Mouse (Mus musculus) midbrain, embryonic 10.5 days (tissue): ENCODE measurements around the gene Lrrc63. TPM values are rescaled to one million over a fixed set of nuclear protein-coding genes. Genes with fewer than 3 reads are reported as not detected.

Experiments used
- DNase-seq: peaks from one replicate; pipeline ENCODE4 v3.0.0-alpha.2; 2017; ENCODE audit warnings: low spot score
- H3K27ac ChIP-seq: fragments of 300-500 bp; sonication (generic); replicated peaks from 2 replicates; pipeline ENCODE4 v1.5.1; 2016; ENCODE audit warnings: mild to moderate bottlenecking
- H3K27me3 ChIP-seq: fragments of 300-500 bp; sonication (generic); 2 replicates; pipeline ENCODE4 v1.6.1; 2016; ENCODE audit warnings: low read depth, mild to moderate bottlenecking; ENCODE audit not compliant: poor library complexity, severe bottlenecking
- H3K36me3 ChIP-seq: fragments of 300-500 bp; sonication (generic); 2 replicates; pipeline ENCODE4 v1.6.1; 2016; ENCODE audit warnings: mild to moderate bottlenecking, moderate library complexity
- H3K4me1 ChIP-seq: fragments of 300-500 bp; sonication (generic); 2 replicates; pipeline ENCODE4 v1.6.1; 2016
- H3K4me3 ChIP-seq: fragments of 300-500 bp; sonication (generic); 2 replicates; pipeline ENCODE4 v1.5.1; 2016; ENCODE audit warnings: mild to moderate bottlenecking, moderate library complexity
- H3K9me3 ChIP-seq: fragments of 300-500 bp; sonication (generic); replicated peaks from 2 replicates; pipeline ENCODE4 v1.6.1; 2016; ENCODE audit warnings: mild to moderate bottlenecking
- WGBS: fragments of 180-500 bp; shearing (Covaris S2); methylation state at CpG from one replicate; pipeline ENCODE4 v1.1.7; 2016; 5-methylcytosine and 5-hydroxymethylcytosine counted together
- polyA plus RNA-seq: library from polyadenylated mRNA; unstranded; fragments of >200 nt; fragmentation: Nextera tagmentation; extraction: Ambion mirVana; gene quantifications from 2 replicates; pipeline ENCODE4 v1.2.1, GENCODE M21; 2016

Lrrc63 gene
- 0.17 and 0.19 TPM in 2 replicates for polyA plus RNA-seq

DNA sequence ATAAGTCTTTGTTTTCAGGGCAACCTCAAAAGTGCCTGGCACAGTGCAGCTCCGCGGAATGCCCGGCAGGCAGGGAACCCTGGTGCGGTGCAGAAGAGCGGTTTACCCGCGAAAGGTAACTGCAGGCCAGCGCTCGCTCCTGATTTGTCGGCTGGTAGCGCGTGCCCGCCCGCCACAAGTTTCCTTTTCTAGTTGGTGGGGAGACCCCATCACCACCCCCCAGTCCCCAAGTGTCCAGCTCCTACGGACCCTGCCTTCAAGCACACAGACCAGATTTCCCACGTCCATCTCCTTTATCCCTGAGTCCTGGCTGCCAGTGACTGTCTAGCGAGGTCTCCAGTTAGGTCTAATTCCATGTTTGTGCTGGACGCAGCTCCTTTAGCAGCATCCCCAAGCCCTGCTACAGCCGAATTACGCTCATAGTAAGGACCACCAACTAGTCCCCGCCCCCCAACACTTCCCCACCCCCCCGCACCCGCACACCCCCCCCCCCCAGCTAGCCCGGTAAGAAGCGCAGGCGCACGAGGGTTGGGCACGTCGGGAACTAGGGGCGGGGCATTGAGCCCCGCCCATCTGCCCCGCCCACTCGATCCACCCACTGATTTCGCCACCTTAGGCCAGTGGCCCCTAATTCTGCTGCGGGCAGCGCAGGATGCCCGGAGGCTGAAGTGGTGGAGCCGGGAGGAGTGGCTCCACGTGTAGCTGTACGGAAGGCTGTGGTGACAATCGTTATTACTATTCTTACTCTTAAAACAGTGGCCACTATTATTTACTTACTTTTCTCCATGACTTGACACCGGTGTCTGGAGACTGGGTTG lies at the start of gene Lrrc63, which contains the start of gene Lcp1:
Gene Lrrc63, minus strand, starts transcription at position 381 of the 818 bp plus-strand sequence.
Gene Lcp1, plus strand, starts transcription at position 601 of the 818 bp plus-strand sequence.
- Histone ChIP-seq H3K9me3 (no peaks in the 10 kb centered on the region), H3K27me3 (peaks cover 21% of the 10 kb centered on the region), H3K4me1 (peaks cover 15% of the 10 kb centered on the region), H3K4me3 (peak within 1 kb of the TSS; percentile 73), H3K36me3 (no peaks in the 10 kb centered on the region), H3K27ac (peak within 1 kb of the TSS; percentile 80)
- WGBS: under 1% methylated on average over 40 of the region's 42 CpGs
- peak; percentile 88 for DNase-seq

DNA sequence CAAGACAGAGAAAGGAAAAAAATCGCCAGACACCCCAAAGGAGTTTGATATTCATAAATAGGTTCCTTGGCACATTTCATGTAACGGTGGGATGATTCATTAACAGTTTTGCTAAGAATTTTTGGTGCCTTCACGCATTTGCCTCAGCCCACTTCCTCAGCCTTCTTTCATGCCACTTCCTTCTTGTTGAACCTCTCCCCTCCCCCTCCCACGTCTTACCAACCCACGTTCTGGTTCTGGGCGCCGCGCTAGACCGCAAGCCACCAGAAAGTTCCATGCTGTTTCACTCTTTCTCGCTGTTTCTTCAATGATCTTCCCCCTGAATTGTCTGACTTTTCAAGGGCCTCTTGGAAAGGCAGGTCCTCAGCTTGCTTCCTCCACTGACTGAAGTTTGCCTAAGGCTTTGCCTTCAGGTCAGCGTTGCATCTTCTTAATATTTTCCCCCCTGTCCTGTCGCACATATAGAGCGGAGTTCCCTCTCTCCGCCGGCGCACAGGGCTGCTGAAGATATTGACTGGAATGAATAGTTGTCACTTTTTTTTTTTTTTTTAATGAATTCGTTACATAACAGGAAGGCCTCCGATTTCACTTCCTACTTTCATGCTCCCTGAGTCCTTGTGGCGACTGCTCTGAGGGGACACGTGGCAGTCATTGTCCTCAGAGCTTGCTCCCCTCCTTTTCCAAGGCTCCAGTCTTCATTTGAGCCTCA lies 48.7 kb upstream of the Lrrc63 start:
- no peak overlapping the region for H3K4me3 ChIP-seq
- no peaks in the 10 kb centered on the region for H3K9me3 ChIP-seq
- H3K36me3 ChIP-seq: no peaks in the 10 kb centered on the region
- no peaks in the 10 kb centered on the region for H3K27me3 ChIP-seq
- no peak for DNase-seq
- WGBS: 85% methylated on average over 20 of the region's 20 CpGs
- H3K4me1 ChIP-seq: peaks cover 7% of the 10 kb centered on the region
- H3K27ac ChIP-seq: no peak overlapping the region

DNA sequence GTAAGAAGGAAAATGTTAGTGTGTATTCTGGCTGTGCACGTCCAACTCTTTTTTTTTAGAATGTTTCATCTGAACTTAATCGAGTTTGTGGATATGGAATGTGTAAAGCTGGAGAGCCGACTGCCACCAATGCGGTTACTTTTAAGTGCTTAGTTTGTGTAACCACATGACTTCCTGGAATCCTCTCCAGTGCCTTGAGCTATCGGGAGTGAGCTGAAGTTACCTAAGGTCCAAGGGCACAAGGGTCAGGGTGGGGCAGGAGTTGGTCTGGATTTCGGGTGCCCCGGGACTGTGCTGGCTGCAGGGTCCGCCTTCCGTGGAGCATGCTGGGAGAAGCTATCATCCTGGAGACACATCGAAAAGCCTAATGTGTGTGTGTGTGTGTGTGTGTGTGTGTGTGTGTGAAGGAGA lies 48.1 kb upstream of the Lrrc63 start:
- no peak for DNase-seq
- no peaks in the 10 kb centered on the region for H3K27me3 ChIP-seq
- H3K4me3 ChIP-seq: no peak overlapping the region
- H3K27ac ChIP-seq: no peak overlapping the region
- 85% methylated on average over 10 of the region's 10 CpGs for WGBS
- H3K9me3 ChIP-seq: no peaks in the 10 kb centered on the region
- H3K36me3 ChIP-seq: no peaks in the 10 kb centered on the region
- peaks cover 7% of the 10 kb centered on the region for H3K4me1 ChIP-seq

DNA sequence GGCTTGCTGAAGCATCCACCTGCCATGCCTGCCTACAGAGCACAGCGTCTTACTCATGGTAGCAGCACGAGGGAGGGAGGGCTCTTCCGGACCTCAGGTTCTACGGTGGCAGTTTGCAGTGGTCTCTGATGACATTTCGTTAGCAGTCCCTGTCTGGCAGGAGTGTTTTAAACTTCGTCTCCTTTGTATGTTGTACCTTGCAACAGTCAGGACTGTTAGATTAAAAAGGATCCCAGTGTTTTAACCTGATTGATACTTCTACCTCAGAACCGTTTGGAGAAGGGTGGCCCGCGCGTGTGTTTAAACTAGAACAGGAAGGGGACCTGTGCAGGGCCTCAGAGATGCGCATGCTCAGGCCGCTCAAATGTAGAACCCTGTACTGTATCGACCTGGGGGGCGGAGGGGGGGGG lies 47.7 kb upstream of the Lrrc63 start:
- WGBS: 84% methylated on average over 14 of the region's 14 CpGs
- no peak for DNase-seq
- no peaks in the 10 kb centered on the region for H3K27me3 ChIP-seq

DNA sequence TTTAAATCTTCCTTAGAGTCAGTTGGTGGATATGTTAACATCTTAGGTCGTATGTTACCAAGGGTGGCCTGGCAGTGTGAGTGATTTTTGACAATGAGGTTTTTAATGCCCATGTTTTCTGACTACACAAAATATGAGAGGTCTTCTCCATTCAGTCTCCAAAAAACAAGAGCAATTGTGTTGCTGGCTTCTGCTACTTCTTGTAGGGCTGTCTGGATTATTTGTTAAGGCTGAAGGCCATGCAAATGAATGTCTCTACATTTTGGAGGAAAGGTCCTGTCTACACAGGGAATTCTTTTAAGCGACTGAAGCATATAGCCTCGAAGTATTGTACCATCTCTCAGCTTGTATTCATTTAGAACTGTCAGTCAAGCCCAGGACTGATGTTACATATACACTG lies 46.7 kb upstream of the Lrrc63 start:
- DNase-seq: no peak
- Histone ChIP-seq H3K4me1 (peaks cover 7% of the 10 kb centered on the region), H3K27ac (no peak overlapping the region), H3K9me3 (no peaks in the 10 kb centered on the region), H3K27me3 (no peaks in the 10 kb centered on the region), H3K36me3 (no peaks in the 10 kb centered on the region), H3K4me3 (no peak overlapping the region)
- WGBS: 84% methylated on average over 3 of the region's 3 CpGs

More for the DNA sequence above, 47.7 kb upstream of the Lrrc63 start:
- Histone ChIP-seq H3K36me3 (no peaks in the 10 kb centered on the region), H3K9me3 (no peaks in the 10 kb centered on the region), H3K27ac (no peak overlapping the region), H3K4me3 (no peak overlapping the region), H3K4me1 (peaks cover 7% of the 10 kb centered on the region)

DNA sequence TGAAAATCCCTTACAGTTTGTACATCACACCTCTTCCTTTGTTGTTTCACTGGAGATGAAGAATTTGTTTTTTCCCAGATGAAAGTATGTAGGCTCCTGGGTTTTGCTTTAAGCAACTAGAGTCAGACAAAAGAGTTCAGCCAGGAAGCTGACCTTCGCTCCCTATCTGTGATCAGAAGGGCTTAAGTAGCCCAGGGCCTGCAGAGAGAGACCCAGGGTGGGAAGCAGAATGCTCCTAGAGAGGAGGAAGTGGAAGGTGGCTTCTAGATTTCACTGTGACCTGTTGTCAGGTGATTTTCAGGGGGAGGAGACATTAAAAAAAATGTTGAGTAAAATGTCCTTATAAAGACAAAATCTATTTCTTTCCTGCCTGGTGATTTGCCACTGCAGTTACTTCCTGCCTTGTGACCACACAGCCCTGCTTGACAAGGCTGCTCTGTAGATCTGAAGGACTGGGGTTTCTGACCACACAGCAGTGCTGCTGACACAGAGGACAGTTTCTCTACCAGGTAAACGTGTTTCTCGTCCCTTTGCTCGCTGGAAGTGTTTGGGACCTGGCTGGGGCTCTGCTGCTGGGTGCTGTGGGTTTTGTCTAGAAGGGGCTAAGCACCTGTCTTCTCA lies 45.9 kb upstream of the Lrrc63 start:
- H3K9me3 ChIP-seq: no peaks in the 10 kb centered on the region
- H3K4me1 ChIP-seq: peaks cover 7% of the 10 kb centered on the region
- no peaks in the 10 kb centered on the region for H3K27me3 ChIP-seq
- no peak overlapping the region for H3K4me3 ChIP-seq
- 0 out of 2 replicates have a peak overlapping the region, but pooled peaks have one; percentile 20 for H3K27ac ChIP-seq
- WGBS: 68% methylated on average over 4 of the region's 4 CpGs
- H3K36me3 ChIP-seq: no peaks in the 10 kb centered on the region
- DNase-seq: no peak

DNA sequence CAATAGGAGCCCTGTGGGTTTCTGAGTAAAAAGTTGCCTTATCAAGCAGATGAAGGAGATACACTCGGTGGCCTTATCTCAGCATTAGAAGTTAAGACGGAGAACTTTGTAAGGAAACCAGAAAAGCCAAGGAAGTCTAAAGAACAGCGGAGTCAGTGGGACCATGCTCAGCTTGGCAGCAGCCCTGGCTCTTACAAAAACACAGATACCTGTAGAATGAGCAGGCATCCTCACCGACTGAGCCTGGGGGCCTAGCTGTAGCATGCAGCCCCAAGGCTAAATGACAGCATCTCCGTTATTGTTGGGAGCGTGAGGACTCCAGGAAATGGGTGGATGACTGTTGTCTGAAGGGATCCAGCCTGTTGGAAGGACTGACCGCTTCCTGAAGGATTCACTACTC lies 45.1 kb upstream of the Lrrc63 start:
- H3K9me3 ChIP-seq: no peaks in the 10 kb centered on the region
- WGBS: 87% methylated on average over 7 of the region's 7 CpGs
- H3K27ac ChIP-seq: no peak overlapping the region
- H3K27me3 ChIP-seq: no peaks in the 10 kb centered on the region
- no peaks in the 10 kb centered on the region for H3K36me3 ChIP-seq
- DNase-seq: no peak
- H3K4me3 ChIP-seq: no peak overlapping the region
- peaks cover 7% of the 10 kb centered on the region for H3K4me1 ChIP-seq

DNA sequence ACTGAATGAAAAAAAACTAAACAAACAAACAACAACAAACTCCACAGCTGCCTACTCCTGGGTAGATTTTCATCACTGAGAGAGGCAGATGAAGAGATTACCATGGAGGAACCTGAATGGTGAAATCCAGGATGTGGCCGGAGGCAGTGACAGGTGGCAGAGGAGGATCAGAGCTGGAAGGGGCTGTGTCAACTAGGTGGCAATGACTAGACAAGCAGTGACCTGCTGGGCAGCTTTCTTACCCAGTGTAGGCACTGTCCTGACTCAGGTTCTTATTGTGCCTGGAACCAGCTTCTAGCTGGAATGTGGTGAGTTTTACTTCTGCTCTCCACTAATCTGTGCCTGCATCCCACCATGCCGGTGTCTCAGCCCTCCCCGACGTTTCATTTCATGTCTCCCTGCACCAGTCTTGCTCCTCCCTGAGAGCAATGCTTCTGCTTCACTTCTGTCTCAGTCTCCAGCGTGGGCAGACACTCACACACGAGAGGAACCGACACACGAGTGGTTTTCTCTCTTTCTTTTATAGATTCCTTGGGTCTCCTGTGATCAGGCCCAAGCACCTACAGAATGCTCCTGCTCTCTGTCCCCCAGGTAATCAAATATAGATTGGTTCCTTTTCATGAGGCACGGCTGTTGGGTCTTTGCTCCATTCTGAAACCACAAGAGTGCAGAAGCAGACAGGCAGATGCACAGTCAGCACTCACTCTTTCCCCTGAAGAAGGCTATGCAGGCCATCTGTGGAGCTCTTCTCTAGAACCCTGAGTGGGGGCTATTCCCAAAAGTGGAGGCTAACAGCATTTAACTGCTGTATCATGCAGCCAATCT lies 44.3 kb upstream of the Lrrc63 start:
- DNase-seq: no peak
- Histone ChIP-seq H3K9me3 (no peaks in the 10 kb centered on the region), H3K4me3 (no peak overlapping the region), H3K4me1 (peaks cover 7% of the 10 kb centered on the region), H3K27me3 (no peaks in the 10 kb centered on the region), H3K27ac (no peak overlapping the region), H3K36me3 (no peaks in the 10 kb centered on the region)
- 84% methylated on average over 9 of the region's 9 CpGs for WGBS

DNA sequence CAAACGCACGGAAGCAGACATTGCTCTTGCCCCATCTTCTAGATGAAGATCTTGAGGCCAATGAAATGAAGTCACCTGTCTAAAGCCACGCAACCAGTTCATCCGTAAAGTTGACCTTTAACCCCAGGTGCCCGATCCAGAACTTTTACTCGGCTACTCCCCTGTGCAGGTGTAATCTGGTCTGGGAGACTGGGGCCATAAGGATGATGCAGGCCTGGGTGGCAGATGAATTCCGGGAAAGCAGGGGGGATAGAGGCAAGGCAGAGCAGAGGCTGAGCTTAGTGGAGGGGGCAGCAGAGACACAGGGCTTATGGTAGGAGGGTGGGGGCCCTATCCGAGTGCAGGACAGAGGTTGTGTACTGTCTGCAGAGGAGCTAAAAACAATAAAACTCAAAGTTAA lies 43.6 kb upstream of the Lrrc63 start:
- Histone ChIP-seq H3K9me3 (no peaks in the 10 kb centered on the region), H3K4me1 (peaks cover 7% of the 10 kb centered on the region), H3K4me3 (no peak overlapping the region), H3K27me3 (no peaks in the 10 kb centered on the region), H3K27ac (no peak overlapping the region), H3K36me3 (no peaks in the 10 kb centered on the region)
- no peak for DNase-seq
- WGBS: 87% methylated on average over 8 of the region's 8 CpGs

DNA sequence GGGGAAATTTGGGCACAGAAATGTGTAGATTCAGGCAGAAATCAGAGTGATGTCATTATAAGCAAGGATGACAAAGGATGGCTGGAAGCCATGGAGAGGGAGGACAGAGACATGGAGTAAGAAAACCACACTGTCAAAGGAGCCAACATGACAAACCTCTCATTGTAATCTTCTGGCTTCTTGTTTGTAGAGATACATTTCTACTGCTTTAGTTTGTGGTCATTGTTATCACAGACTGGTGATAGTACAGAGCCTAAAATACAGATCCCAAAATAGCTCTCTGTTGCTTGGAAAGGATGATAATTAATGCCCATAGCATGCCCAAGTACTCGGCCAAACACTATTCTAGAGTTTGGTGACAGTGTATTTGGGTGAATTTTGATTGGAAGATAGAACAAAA lies 39.9 kb upstream of the Lrrc63 start:
- no peak for DNase-seq
- no peaks in the 10 kb centered on the region for H3K36me3 ChIP-seq
- no peaks in the 10 kb centered on the region for H3K27me3 ChIP-seq
- H3K27ac ChIP-seq: no peak overlapping the region
- no peaks in the 10 kb centered on the region for H3K4me1 ChIP-seq
- no peaks in the 10 kb centered on the region for H3K9me3 ChIP-seq
- no peak overlapping the region for H3K4me3 ChIP-seq
- 84% methylated on average over 1 of the region's 1 CpGs for WGBS

DNA sequence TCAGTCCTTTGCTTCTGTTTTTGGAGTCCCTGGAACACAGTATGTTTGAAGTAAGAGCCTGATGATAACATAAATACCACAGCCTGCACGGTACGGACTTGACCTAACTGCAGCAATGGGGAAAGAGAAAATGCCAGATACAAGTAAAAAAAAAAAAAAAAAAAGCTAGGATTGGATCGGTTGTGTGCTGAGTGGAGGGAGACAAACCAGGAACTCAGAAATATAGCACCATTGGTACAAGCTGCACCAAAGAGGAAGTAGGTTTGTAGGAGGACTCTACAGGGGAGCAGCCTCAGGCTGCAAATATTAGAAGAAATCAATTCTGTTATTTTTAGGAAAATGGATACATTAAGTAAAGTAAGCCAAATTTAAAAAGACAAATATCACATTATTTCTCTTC lies 37.8 kb upstream of the Lrrc63 start:
- WGBS: 88% methylated on average over 3 of the region's 3 CpGs
- no peaks in the 10 kb centered on the region for H3K27me3 ChIP-seq
- no peaks in the 10 kb centered on the region for H3K9me3 ChIP-seq
- H3K4me3 ChIP-seq: no peak overlapping the region
- no peaks in the 10 kb centered on the region for H3K36me3 ChIP-seq
- H3K4me1 ChIP-seq: no peaks in the 10 kb centered on the region
- no peak overlapping the region for H3K27ac ChIP-seq
- no peak for DNase-seq

DNA sequence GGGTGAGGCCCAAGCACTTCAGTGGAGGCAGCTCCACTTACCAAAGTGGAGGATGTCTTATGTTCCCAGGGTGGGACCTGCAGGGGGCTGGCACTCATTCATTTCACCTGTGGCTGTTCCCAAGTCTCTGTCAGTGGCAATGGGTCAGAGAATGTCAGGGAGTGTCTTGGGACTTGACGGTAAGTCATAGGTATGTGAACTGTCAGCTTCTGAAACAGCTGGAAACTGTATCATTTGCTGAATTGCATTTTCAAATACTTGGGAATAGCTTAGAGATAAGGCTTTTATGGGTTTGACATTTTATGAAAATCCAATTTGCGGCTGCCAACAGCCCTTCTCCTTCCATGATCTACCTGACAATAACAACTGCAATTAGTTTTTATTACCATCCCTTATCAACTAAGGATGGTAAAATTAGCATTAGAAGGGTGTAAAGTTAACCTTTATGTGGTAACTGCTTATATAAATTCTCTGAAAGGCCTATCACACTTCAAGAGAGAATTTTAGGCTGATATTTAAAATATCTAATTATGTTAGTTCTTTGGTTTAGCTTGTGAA lies 35.0 kb upstream of the Lrrc63 start:
- Histone ChIP-seq H3K9me3 (no peaks in the 10 kb centered on the region), H3K27ac (no peak overlapping the region), H3K4me3 (no peak overlapping the region), H3K4me1 (no peaks in the 10 kb centered on the region), H3K27me3 (no peaks in the 10 kb centered on the region), H3K36me3 (no peaks in the 10 kb centered on the region)
- DNase-seq: no peak
- 93% methylated on average over 2 of the region's 2 CpGs for WGBS
